Mouse (Mus musculus): ENCODE results near the gene Gata3. TPM values are rescaled to one million over a fixed set of nuclear protein-coding genes. Genes with fewer than 3 reads are reported as not detected.
A peak's percentile ranks its signal among the peaks of the same experiment; 100 is the strongest.

The Gata3 gene
- polyA plus RNA-seq, 1 experiment from 2014 or later, result 12.1 TPM

GRCm38 (mm10) chr2:9876621-9877325 is 13.1 kb downstream of the Gata3 start:
- Histone ChIP-seq H3K4me1 (peaks cover 24% of the 10 kb centered on the region), H3K27me3 (replicated peaks) (peaks cover 93% of the 10 kb centered on the region), H3K4me3 (peak overlapping the region; percentile 7; the same call in 1 of the 2 replicates), H3K36me3 (no peaks in the 10 kb centered on the region), H3K9ac (no peak overlapping the region), H3K27ac (no peak overlapping the region), H3K9me3 (no peaks in the 10 kb centered on the region), H3K4me2 (replicated peaks) (peak overlapping the region; percentile 32)
- ATAC-seq (ENCODE audit: low FRiP score, low read depth), result no peak
- WGBS, result under 1% methylated on average over 31 of the region's 31 CpGs

DNA sequence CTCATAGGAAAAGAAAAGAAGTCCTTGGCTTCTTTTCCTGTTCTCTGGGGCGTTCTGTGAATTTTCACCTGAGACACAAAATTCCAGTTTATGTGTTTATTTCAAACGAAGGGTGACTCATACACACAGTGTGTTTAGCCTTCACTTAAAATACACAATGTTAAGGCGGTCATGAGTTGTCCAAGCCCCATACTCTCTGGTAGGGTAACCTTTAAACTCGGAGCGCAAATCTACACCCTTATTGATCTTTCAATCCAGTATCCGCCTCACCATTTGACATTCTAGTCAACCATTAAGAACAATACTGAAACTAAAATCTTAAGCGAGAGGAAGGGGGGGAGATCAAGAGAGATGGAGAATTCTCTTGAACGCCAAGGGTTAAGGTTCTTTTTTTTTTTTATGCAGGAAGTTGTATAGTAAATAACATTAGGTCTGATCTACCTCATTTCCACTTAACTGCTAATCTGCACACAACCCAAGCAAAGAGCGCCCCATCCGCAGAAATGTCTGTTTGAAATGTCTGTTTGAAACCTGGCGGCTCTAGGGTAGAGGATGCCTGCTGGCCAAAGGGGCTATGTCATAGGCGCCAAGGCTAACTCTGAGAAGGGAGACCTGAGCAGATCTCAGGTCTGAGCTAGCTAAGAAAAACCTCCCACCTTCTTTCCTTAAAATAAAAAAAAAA is 14.0 kb downstream of the Gata3 start:
- WGBS, result 6% methylated on average over 12 of the region's 12 CpGs

DNA sequence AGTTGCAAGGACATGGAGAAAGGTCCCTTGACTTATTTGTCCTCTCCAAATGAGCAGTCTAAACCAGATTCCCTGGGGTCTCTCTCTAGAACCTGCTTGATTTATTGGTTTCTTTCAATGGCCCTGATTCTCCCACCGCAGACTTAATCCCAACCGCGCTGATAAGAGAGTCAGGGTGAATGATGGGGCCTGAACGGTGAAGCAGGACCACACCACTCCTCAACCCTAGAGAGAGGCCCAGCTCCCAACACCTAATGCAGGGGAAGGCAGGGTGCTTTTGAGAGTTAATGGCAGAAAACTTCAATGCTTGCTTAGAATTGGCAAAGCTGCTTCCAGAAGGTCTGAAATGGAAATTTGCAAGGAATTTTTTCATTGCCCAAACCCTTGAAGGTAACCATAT is 14.6 kb downstream of the Gata3 start:
- no peak for ATAC-seq (ENCODE audit: low FRiP score, low read depth)
- no peak overlapping the region for H3K9ac ChIP-seq

More for the DNA sequence above, 14.0 kb downstream of the Gata3 start:
- no peak overlapping the region for H3K27ac ChIP-seq
- H3K9me3 ChIP-seq, result no peaks in the 10 kb centered on the region
- H3K27me3 ChIP-seq (replicated peaks), result peaks cover 93% of the 10 kb centered on the region
- H3K4me2 ChIP-seq (replicated peaks), result no peak overlapping the region
- no peak overlapping the region for H3K9ac ChIP-seq
- no peaks in the 10 kb centered on the region for H3K36me3 ChIP-seq
- no peak overlapping the region for H3K4me3 ChIP-seq
- no peak for ATAC-seq (ENCODE audit: low FRiP score, low read depth)
- H3K4me1 ChIP-seq, result peaks cover 14% of the 10 kb centered on the region

DNA sequence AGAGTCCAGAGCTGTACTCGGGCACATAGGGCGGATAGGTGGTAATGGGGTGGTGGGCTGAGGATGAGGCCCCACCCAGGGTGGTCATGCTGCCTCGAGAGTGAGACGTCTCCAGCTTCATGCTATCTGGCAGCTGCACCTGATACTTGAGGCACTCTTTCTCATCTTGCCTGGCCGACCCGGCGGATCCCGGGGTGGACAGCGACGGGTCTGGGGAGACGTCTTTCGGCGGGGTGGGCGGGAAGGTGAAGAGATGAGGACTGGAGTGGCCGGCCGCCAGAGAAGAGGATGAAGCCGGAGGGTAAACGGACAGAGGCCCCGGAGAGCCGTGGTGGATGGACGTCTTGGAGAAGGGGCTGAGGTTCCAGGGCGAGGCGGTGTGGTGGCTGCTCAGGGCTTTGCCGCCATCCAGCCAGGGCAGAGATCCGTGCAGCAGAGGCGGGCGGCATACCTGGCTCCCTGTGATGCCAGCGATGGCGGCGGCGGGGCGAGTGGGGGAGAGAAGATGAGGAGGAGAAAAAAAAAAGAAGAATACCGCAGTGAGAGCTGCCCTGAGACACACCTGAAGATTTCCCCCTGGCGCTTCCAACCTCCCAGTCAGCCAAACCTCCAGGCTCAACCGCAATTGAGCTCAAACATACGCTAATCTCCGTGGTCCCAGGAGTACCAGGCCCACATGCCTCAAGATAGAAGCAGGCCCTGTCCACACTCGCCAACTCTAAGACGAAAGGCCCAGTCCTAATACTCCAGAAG is 15.2 kb downstream of the Gata3 start:
- no peak for ATAC-seq (ENCODE audit: low FRiP score, low read depth)
- WGBS, result 3% methylated on average over 39 of the region's 39 CpGs
- Histone ChIP-seq H3K27me3 (replicated peaks) (peaks cover 84% of the 10 kb centered on the region), H3K4me2 (replicated peaks) (peak overlapping the region; percentile 36), H3K9ac (no peak overlapping the region), H3K9me3 (no peaks in the 10 kb centered on the region), H3K4me1 (peaks cover 12% of the 10 kb centered on the region), H3K36me3 (no peaks in the 10 kb centered on the region), H3K27ac (no peak overlapping the region), H3K4me3 (0 out of 2 replicates have a peak overlapping the region, but pooled peaks have one; percentile 9)

More for the DNA sequence above, 14.6 kb downstream of the Gata3 start:
- H3K4me3 ChIP-seq, result no peak overlapping the region
- H3K9me3 ChIP-seq, result no peaks in the 10 kb centered on the region
- H3K36me3 ChIP-seq, result no peaks in the 10 kb centered on the region
- no peak overlapping the region for H3K27ac ChIP-seq
- H3K27me3 ChIP-seq (replicated peaks), result peaks cover 89% of the 10 kb centered on the region
- H3K4me2 ChIP-seq (replicated peaks), result 0 out of 2 replicates have a peak overlapping the region, but pooled peaks have one; percentile 36
- H3K4me1 ChIP-seq, result peaks cover 12% of the 10 kb centered on the region
- WGBS, result 1% methylated on average over 4 of the region's 4 CpGs

GRCm38 (mm10) chr2:9873757-9874156 is 16.1 kb downstream of the Gata3 start:
- Histone ChIP-seq H3K27me3 (replicated peaks) (peaks cover 76% of the 10 kb centered on the region), H3K9me3 (no peaks in the 10 kb centered on the region), H3K9ac (no peak overlapping the region), H3K27ac (no peak overlapping the region), H3K36me3 (no peaks in the 10 kb centered on the region), H3K4me2 (replicated peaks) (no peak overlapping the region), H3K4me3 (no peak overlapping the region), H3K4me1 (peaks cover 7% of the 10 kb centered on the region)
- ATAC-seq (ENCODE audit: low FRiP score, low read depth), result no peak
- 17% methylated on average over 2 of the region's 2 CpGs for WGBS

DNA sequence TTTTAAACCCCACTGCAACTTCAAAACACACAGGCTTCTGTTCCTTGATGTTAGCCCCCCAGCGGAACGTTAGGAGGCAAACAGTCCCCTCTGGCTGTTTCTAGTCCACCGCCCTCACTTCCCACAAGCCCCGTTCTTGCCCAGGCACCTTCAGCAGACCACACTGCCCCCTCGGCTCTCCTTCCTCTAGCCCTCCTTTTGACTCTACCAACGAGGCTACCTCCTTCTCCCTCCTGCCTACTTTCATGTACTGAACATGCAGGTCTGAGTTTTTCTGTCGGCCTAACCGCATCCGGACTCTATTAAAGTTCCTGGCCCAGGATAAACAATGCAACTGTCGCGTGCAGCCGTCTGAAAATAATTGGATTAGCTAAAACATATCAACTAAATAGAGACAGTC is 17.2 kb downstream of the Gata3 start:
- H3K4me2 ChIP-seq (replicated peaks), result peak overlapping the region; percentile 23
- H3K9ac ChIP-seq, result no peak overlapping the region
- H3K36me3 ChIP-seq, result no peaks in the 10 kb centered on the region
- no peaks in the 10 kb centered on the region for H3K9me3 ChIP-seq
- no peak overlapping the region for H3K27ac ChIP-seq
- ATAC-seq (ENCODE audit: low FRiP score, low read depth), result no peak
- H3K27me3 ChIP-seq (replicated peaks), result peaks cover 67% of the 10 kb centered on the region
- H3K4me1 ChIP-seq, result no peaks in the 10 kb centered on the region
- 3% methylated on average over 12 of the region's 12 CpGs for WGBS
- H3K4me3 ChIP-seq, result no peak overlapping the region

DNA sequence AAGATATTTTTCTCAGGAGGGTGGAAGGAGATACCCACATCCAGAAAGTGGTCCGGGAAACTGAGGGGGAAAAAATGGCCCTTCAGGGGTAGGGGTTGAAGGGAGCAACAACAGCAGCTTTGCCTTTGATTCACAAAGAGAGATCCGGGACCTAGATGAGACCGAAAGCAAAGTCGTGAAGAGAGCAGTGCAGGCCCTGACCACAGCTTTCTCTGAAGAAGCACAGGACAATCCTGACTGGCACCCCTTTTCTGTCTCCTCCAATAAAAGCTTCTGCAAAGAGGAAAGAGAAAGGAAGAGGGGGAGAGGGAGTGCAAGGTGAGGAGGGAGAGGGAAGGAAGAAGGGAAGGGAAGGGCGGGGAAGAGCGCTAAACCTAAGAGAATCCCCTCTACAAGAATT is 18.0 kb downstream of the Gata3 start:
- no peak for ATAC-seq (ENCODE audit: low FRiP score, low read depth)
- whole genome bisulfite sequencing, result 20% methylated on average over 6 of the region's 6 CpGs
- peaks cover 60% of the 10 kb centered on the region for H3K27me3 ChIP-seq (replicated peaks)
- no peaks in the 10 kb centered on the region for H3K36me3 ChIP-seq
- no peak overlapping the region for H3K9ac ChIP-seq
- H3K27ac ChIP-seq, result no peak overlapping the region
- no peaks in the 10 kb centered on the region for H3K4me1 ChIP-seq
- no peak overlapping the region for H3K4me3 ChIP-seq
- no peaks in the 10 kb centered on the region for H3K9me3 ChIP-seq
- H3K4me2 ChIP-seq (replicated peaks), result no peak overlapping the region

DNA sequence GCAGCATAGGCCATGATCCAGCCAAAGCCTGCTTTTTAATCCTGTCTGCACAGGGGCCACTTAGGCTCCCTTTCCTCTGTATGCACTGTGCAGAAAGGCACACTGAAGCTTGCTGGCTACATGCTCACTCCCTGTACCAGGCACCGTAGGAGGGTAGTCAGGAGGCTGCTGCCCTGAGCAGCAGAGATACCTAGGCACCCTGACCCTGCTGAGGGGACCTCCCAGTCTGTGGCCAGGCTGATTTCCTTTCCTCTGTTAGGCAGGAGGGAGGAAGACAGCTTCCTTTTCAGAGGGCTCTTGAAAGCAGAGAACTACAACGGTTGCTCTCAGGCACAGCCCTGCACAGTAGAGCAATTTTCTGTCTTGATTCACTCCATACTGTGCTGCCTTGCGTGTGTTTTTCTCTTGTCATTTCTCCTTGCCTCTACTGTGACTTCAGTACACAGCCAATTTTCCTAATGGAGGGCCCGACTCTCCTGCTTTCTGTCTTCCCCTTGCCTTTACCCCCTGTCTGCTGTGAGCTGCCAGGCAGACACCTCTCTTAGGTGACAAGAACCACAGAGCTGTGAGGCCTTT is 18.6 kb downstream of the Gata3 start:
- ATAC-seq (ENCODE audit: low FRiP score, low read depth), result no peak
- H3K9me3 ChIP-seq, result no peaks in the 10 kb centered on the region
- no peak overlapping the region for H3K27ac ChIP-seq
- no peak overlapping the region for H3K4me3 ChIP-seq
- no peak overlapping the region for H3K9ac ChIP-seq
- no peak overlapping the region for H3K4me2 ChIP-seq (replicated peaks)
- H3K36me3 ChIP-seq, result no peaks in the 10 kb centered on the region
- H3K4me1 ChIP-seq, result no peaks in the 10 kb centered on the region
- H3K27me3 ChIP-seq (replicated peaks), result peaks cover 58% of the 10 kb centered on the region
- WGBS, result 18% methylated on average over 4 of the region's 4 CpGs

- Histone ChIP-seq H3K4me1 (no peaks in the 10 kb centered on the region), H3K27me3 (replicated peaks) (peaks cover 21% of the 10 kb centered on the region), H3K4me3 (no peak overlapping the region), H3K36me3 (no peaks in the 10 kb centered on the region), H3K9ac (no peak overlapping the region), H3K9me3 (no peaks in the 10 kb centered on the region), H3K27ac (no peak overlapping the region), H3K4me2 (replicated peaks) (no peak overlapping the region)
- 53% methylated on average over 12 of the region's 12 CpGs for WGBS
- no peak for ATAC-seq (ENCODE audit: low FRiP score, low read depth)
Observed at GRCm38 (mm10) chr2:9867092-9867825, 22.6 kb downstream of the Gata3 start.

DNA sequence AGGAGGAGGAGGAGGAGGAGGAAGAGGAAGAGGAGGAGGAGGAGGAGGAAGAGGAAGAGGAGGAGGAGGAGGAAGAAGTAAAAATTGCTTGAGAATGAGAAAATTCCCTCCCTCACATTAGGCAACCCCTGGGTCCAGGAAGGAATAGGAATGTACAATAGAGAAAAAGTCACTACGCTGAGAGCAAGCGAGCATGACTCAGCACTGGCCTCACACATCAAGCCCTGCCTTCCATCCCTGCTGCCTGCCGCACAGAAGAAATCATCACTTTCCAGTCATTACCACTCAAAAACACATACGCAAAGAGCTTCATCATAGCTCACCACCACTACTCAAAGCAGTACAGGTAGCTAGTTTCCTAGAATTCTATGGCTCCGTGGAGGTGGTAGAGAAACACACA is 29.1 kb downstream of the Gata3 start:
- H3K27ac ChIP-seq, result no peak overlapping the region
- no peak overlapping the region for H3K4me2 ChIP-seq (replicated peaks)
- no peak overlapping the region for H3K4me3 ChIP-seq
- no peaks in the 10 kb centered on the region for H3K36me3 ChIP-seq
- H3K9ac ChIP-seq, result no peak overlapping the region
- H3K27me3 ChIP-seq (replicated peaks), result no peaks in the 10 kb centered on the region
- no peaks in the 10 kb centered on the region for H3K9me3 ChIP-seq
- H3K4me1 ChIP-seq, result no peaks in the 10 kb centered on the region
- no peak for ATAC-seq (ENCODE audit: low FRiP score, low read depth)
- 87% methylated on average over 5 of the region's 5 CpGs for WGBS

- H3K4me2 ChIP-seq (replicated peaks), result no peak overlapping the region
- H3K9ac ChIP-seq, result no peak overlapping the region
- H3K27me3 ChIP-seq (replicated peaks), result no peaks in the 10 kb centered on the region
- 39% methylated on average over 4 of the region's 4 CpGs for WGBS
- no peak overlapping the region for H3K27ac ChIP-seq
- ATAC-seq (ENCODE audit: low FRiP score, low read depth), result no peak
- H3K4me1 ChIP-seq, result peaks cover 8% of the 10 kb centered on the region; the same call in 1 of the 2 replicates
- no peaks in the 10 kb centered on the region for H3K36me3 ChIP-seq
- no peak overlapping the region for H3K4me3 ChIP-seq
- no peaks in the 10 kb centered on the region for H3K9me3 ChIP-seq
Observed at GRCm38 (mm10) chr2:9855861-9856260, 34.0 kb downstream of the Gata3 start.
